Mouse (Mus musculus) Muller cell, postnatal 12 days (primary cell): ENCODE data around the gene Diras2.
A peak's percentile ranks its signal among the peaks of the same experiment; 100 is the strongest.

Source experiments
- DNase-seq: peaks from one replicate; pipeline ENCODE4 v3.0.0-alpha.2; 2015; ENCODE audit errors: inconsistent ontology term

Gene Diras2

GRCm38 (mm10) chr13:52469795-52470690, 61.0 kb downstream of the Diras2 start:
- peak; percentile 91 for DNase-seq

DNA sequence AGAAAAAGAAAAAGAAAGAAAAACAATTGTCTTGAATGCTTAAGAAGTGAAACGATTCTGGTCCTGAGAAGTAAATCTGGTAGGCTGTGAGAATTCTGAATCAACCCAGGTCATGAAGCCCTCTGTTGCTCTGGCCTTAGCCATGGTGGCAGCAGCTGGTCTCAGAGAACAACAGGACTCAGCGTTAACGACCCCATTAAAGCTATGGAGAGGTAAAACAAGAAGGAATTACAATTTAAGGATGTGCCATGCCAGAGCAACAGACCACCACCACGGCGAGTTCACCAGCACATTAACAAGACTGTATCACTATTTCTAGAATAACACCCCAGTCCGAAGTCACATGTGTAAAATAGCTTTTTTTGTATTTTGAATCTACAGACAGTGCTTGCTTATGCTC, 65.9 kb downstream of the Diras2 start:
- no peak for DNase-seq

GRCm38 (mm10) chr13:52459982-52460381, 71.1 kb downstream of the Diras2 start:
- no peak for DNase-seq

DNA sequence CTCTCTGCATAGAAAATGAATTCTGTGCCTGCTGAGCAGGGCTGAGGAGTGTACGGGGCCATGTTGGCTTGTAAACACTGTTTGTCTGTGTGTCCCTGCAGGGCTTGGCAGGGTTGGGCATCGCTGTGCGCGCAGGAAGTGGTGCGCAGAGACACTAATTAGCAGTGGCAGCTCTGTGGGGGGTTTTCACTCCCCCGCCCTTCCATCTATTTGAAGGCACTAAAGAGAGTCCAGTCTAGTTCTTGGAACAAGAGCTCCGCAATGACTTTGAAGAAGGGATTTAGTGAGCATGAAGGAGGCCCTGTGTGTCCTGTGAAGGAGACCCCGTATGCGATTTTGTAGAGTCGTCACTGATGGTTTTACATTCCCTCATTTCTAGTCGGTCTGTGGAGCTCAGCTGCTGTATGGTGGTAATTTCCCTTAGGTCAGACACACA, 73.2 kb downstream of the Diras2 start:
- peak; percentile 92 for DNase-seq

DNA sequence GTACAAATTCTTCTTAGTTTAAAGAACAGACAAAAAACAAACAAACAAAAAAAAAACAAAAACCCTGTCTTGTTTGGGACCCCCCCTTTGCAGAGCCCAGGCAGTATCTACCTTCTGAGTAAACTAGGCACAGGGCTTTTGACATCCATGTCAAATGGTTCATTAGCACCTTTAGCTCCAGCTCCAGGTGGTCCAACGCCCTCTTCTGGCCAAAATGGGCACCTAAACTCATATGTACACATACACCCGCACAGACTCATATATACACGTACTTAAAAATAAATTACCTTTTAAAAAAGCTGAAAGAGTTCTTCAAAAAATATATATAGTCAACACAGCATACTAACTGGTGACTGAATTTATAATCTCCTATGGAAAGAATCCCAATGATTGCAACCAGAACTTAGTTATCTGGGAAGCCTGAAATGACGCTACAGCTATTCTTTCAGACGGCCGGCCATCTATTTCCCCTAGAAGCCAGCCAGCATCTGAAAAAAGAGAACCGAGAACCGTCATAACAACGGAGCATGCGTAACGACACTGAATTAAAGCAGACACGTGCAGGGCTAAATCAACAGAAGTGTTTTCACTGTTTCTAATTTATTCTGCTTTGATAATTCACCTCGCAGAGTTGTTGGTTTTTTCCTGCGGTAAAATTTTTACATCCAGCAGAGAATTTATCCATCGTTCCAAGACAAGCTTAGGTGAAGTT, 73.7 kb downstream of the Diras2 start:
- DNase-seq, result no peak

DNA sequence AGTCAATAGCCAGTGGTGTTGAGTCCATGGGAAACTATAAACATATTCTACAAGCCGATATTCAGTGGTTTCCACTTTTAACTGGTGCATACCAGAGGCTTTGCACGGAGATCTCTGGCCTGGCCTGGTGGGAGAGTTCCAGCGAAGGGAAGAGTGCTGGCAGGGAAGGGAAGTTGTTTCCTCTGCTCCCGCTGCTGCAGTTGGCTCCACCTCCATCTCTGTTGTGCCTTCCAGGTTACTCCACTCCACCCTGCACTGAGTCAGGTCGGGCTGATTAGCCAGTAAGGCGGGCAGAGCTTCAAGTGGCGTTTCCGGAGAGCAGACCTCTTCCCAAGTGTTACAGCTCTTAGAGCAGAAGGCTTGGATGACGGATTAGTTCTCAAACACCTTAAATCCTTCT, 75.8 kb downstream of the Diras2 start:
- DNase-seq, result no peak

- no peak for DNase-seq
Measured at GRCm38 (mm10) chr13:52454708-52455250, 76.3 kb downstream of the Diras2 start.
